Comparison of ENCODE assay signal across 27 mouse cellular contexts in genomic region chr6:112699115-112699514, GRCm38 (mm10).
"Had no signal": no experiment of that assay in that cellular context is flagged by ENCODE, and none has a peak within 500 bp of the region (broad histone marks: within the 10 kb centered on the region; RNA-seq: fewer than 3 reads in every experiment).

No protein-coding gene starts in this region.

- H3K9me3 ChIP-seq: embryonic facial prominence, embryonic 10.5 days; embryonic facial prominence, embryonic 12.5 days; embryonic facial prominence, embryonic 13.5 days; embryonic facial prominence, embryonic 15.5 days; forebrain, embryonic 10.5 days; forebrain, embryonic 12.5 days; forebrain, embryonic 13.5 days; forebrain, embryonic 15.5 days had no signal

- H3K9ac ChIP-seq: embryonic facial prominence, embryonic 12.5 days; embryonic facial prominence, embryonic 13.5 days; embryonic facial prominence, embryonic 15.5 days; forebrain, embryonic 12.5 days; forebrain, embryonic 15.5 days; forebrain, postnatal 0 days had no signal

- DNase-seq: cerebellum, adult 18-20 months; cerebellum, adult 2 months; cerebellum, adult 8-10 months; cerebellum, adult 9-11 months; cerebellum, postnatal 25 days; cerebellum, postnatal 36 days; embryo, embryonic 11 days; forebrain, postnatal 0 days; gastrocnemius, adult 2 months; gastrocnemius, postnatal 10 days; gastrocnemius, postnatal 14 days; gastrocnemius, postnatal 25 days; gastrocnemius, postnatal 36 days; heart, adult 11 months; heart, adult 18-20 months; heart, adult 2 months had no signal

- H3K4me3 ChIP-seq: embryonic facial prominence, embryonic 10.5 days; embryonic facial prominence, embryonic 12.5 days; embryonic facial prominence, embryonic 13.5 days; embryonic facial prominence, embryonic 15.5 days; erythroblast, embryonic 14.5 days; forebrain, embryonic 10.5 days; forebrain, embryonic 12.5 days; forebrain, embryonic 13.5 days; forebrain, embryonic 15.5 days; gastrocnemius, adult 2 months; heart, adult 2 months had no signal

- ATAC-seq: forebrain, embryonic 13.5 days; forebrain, embryonic 14.5 days; forebrain, embryonic 15.5 days; forebrain, embryonic 16.5 days; forebrain, postnatal 0 days had no signal

- H3K27me3 ChIP-seq: embryonic facial prominence, embryonic 12.5 days; embryonic facial prominence, embryonic 13.5 days; embryonic facial prominence, embryonic 15.5 days; forebrain, embryonic 15.5 days had no signal

- H3K27ac ChIP-seq: embryonic facial prominence, embryonic 10.5 days; embryonic facial prominence, embryonic 12.5 days; embryonic facial prominence, embryonic 13.5 days; embryonic facial prominence, embryonic 15.5 days; forebrain, embryonic 10.5 days; forebrain, embryonic 12.5 days; forebrain, embryonic 13.5 days; forebrain, embryonic 15.5 days; gastrocnemius, adult 2 months; heart, adult 2 months had no signal

- H3K4me2 ChIP-seq: embryonic facial prominence, embryonic 12.5 days; embryonic facial prominence, embryonic 13.5 days; embryonic facial prominence, embryonic 15.5 days; forebrain, embryonic 12.5 days; forebrain, embryonic 13.5 days; forebrain, embryonic 15.5 days had no signal

- H3K36me3 ChIP-seq: embryonic facial prominence, embryonic 10.5 days; embryonic facial prominence, embryonic 12.5 days; embryonic facial prominence, embryonic 13.5 days; embryonic facial prominence, embryonic 15.5 days; forebrain, embryonic 10.5 days; forebrain, embryonic 12.5 days; forebrain, embryonic 15.5 days had no signal
